Mouse (Mus musculus) liver, adult 2 months (tissue): ENCODE data around the gene Lpp.

Source experiments
- CTCF ChIP-seq: fragments of 200-500 bp; IDR thresholded peaks from 2 replicates; pipeline ENCODE4 v1.5.1; 2011; ENCODE audit warnings: low read depth, low read length, control low read depth
- POLR2A ChIP-seq: fragments of 200-500 bp; IDR thresholded peaks from 2 replicates; pipeline ENCODE4 v1.6.1; 2011; ENCODE audit warnings: low read length, control low read depth; ENCODE audit not compliant: insufficient read depth; ENCODE audit errors: extremely low read depth

DNA sequence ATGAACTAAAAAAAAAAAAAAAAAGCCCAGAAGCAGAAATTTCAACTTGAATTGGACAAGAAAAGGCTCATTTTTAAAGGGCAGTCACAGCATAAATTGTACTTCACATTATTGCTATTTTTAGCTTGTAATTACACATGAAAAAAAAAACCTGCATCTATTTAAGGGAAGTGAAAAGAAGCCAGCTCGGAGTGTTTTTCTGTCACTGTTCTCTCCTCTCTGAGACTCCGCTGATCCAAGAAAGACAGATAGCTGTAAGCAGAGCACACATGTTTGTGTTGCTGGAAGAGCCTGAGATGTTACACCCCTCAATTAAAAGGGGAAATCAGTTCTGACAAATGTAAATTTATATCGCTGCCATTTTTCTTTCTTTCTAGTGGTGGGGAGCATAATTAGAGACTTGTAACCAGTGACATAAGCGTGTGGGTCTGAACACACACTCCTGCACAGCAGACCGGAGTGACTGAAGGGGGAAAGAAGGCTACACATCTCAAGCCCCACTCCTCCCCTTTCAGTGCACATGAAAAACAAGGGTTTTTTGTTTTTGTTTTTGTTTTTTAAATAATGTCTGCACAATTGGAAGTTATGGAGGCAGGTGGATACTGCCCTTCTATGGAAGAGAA is 579.8 kb downstream of the Lpp start:
- TF ChIP-seq CTCF = no peak
- no peak for TF ChIP-seq POLR2A
